Mouse (Mus musculus) hindbrain, embryonic 13.5 days (tissue): ENCODE data around the gene Fam57b. TPM values are rescaled to one million over a fixed set of nuclear protein-coding genes. Genes with fewer than 3 reads are reported as not detected.
"Not testable (repeated sequence)": the region's sequence is repeated elsewhere in the genome, so short reads cannot be mapped to it uniquely, and the experiment has no call there.

Experiments used
- ATAC-seq: fragments of 200-750 bp; cut with Nextera tagmentation; 2 replicates; pipeline ENCODE4 v1.8.0; 2017; ENCODE audit warnings: moderate TSS enrichment; ENCODE audit not compliant: low FRiP score
- H3K27ac ChIP-seq: fragments of 300-500 bp; sonication (generic); 2 replicates; pipeline ENCODE4 v1.5.1; 2015; ENCODE audit warnings: inconsistent platforms, mild to moderate bottlenecking, moderate library complexity
- H3K27me3 ChIP-seq: fragments of 300-500 bp; sonication (generic); 2 replicates; pipeline ENCODE4 v1.6.1; 2015; ENCODE audit warnings: mild to moderate bottlenecking, inconsistent platforms
- H3K36me3 ChIP-seq: fragments of 300-500 bp; sonication (generic); 2 replicates; pipeline ENCODE4 v1.6.1; 2015; ENCODE audit warnings: mild to moderate bottlenecking, inconsistent platforms
- H3K4me1 ChIP-seq: fragments of 300-500 bp; sonication (generic); replicated peaks from 2 replicates; pipeline ENCODE4 v1.6.1; 2015; ENCODE audit warnings: inconsistent platforms
- H3K4me2 ChIP-seq: fragments of 300-500 bp; sonication (generic); 2 replicates; pipeline ENCODE4 v1.6.1; 2015; ENCODE audit warnings: inconsistent platforms, mild to moderate bottlenecking, moderate library complexity
- H3K4me3 ChIP-seq: fragments of 300-500 bp; sonication (generic); 2 replicates; pipeline ENCODE4 v1.5.1; 2015; ENCODE audit warnings: mild to moderate bottlenecking, inconsistent platforms
- H3K9ac ChIP-seq: fragments of 300-500 bp; sonication (generic); 2 replicates; pipeline ENCODE4 v1.6.1; 2015; ENCODE audit warnings: mild to moderate bottlenecking, inconsistent platforms
- H3K9me3 ChIP-seq: fragments of 300-500 bp; sonication (generic); 2 replicates; pipeline ENCODE4 v1.6.1; 2016; ENCODE audit warnings: inconsistent platforms
- WGBS: fragments of 180-500 bp; shearing (Covaris S2); methylation state at CpG from one replicate; pipeline ENCODE4 v1.1.7; 2015; 5-methylcytosine and 5-hydroxymethylcytosine counted together
- polyA plus RNA-seq: library from polyadenylated mRNA; unstranded; fragments of >200 nt; fragmentation: Nextera tagmentation; extraction: Ambion mirVana; gene quantifications from 2 replicates; pipeline ENCODE4 v1.2.1, GENCODE M21; 2015

Fam57b gene
- polyA plus RNA-seq, 1 experiment from 2014 or later: 52.1 TPM

DNA sequence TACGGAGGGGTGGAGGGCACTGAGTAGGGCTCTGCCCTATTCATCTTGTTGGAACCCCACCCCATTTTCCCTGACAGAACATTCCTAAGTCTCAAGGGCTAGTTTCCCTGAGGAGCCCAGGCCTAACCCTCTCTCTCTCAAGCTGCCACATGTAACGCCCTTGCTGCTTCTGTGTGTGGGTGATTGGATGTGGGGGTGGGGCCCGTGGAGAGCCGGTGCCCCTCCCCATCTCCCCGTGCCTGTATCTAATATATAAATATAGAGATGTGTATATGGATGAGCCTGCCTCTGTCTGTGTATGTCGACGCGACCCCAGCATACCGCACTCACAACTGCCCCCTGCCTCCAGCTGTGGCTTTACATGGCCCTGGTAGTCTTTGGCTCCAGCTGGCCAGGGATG lies 31.9 kb upstream of the Fam57b start:
- peaks cover 34% of the 10 kb centered on the region for H3K4me1 ChIP-seq
- peaks cover 79% of the 10 kb centered on the region for H3K36me3 ChIP-seq
- H3K4me3 ChIP-seq: no peak overlapping the region
- H3K4me2 ChIP-seq: no peak overlapping the region
- WGBS: 92% methylated on average over 9 of the region's 9 CpGs
- ATAC-seq: no peak
- H3K27me3 ChIP-seq: no peaks in the 10 kb centered on the region
- no peak overlapping the region for H3K27ac ChIP-seq
- no peak overlapping the region for H3K9ac ChIP-seq
- no peaks in the 10 kb centered on the region for H3K9me3 ChIP-seq

DNA sequence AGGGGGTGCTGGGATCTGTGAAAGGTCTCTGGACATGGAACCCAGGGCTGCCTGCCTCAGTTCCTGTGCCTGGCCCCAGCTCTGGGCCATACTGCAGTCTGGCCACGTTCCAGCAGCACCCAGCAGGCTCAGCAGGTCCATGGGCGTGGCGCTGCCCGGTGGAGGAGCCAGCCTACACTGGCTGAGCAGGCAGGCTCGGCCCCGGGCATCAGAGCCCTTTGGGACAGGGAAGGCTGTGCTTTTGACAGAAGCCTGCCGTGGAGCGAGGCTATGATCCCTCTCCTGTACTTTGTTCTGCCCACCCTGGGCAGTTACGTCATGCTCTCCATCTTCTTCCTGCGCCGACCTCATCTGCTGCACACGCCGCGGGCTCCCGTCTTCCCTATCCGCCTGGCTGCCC lies 31.3 kb upstream of the Fam57b start, which contains the start of gene Gdpd3:
Gene Gdpd3 (plus strand): TSS at position 134 of the 400 bp plus-strand sequence.
- peaks cover 85% of the 10 kb centered on the region for H3K36me3 ChIP-seq
- 89% methylated on average over 16 of the region's 16 CpGs for WGBS
- no peak for ATAC-seq

DNA sequence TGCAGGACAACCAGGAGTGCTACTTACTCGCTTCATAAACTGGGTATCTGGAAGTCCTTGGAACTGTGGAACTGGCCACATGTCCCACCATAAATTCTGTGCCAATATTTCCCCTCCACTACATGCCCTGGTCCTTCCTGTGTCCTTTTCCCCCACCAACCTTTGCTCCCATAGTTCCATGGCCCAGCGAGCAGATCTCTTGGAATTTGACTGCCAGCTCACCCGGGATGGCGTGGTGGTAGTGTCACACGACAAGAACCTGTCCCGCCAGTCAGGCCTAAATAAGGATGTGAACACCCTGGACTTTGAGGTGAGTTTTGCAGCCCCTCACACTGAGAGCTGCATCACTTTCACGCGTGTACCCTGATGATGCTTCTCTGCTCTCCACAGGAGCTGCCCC lies 30.5 kb upstream of the Fam57b start:
- no peak for ATAC-seq
- no peak overlapping the region for H3K4me2 ChIP-seq
- no peaks in the 10 kb centered on the region for H3K27me3 ChIP-seq
- WGBS: 94% methylated on average over 8 of the region's 8 CpGs
- H3K27ac ChIP-seq: no peak overlapping the region
- H3K4me1 ChIP-seq: peaks cover 19% of the 10 kb centered on the region
- H3K4me3 ChIP-seq: no peak overlapping the region
- H3K9ac ChIP-seq: no peak overlapping the region
- no peaks in the 10 kb centered on the region for H3K9me3 ChIP-seq
- peaks cover 88% of the 10 kb centered on the region for H3K36me3 ChIP-seq

More for the DNA sequence above, 31.3 kb upstream of the Fam57b start, which contains the start of gene Gdpd3:
- Histone ChIP-seq H3K9ac (no peak within 1 kb of the TSS), H3K9me3 (no peaks in the 10 kb centered on the region), H3K4me2 (no peak within 1 kb of the TSS), H3K4me3 (no peak within 1 kb of the TSS), H3K27ac (no peak within 1 kb of the TSS), H3K27me3 (no peaks in the 10 kb centered on the region), H3K4me1 (peaks cover 27% of the 10 kb centered on the region)

GRCm38 (mm10) chr7:126770784-126771183 lies 26.7 kb upstream of the Fam57b start:
- no peak for ATAC-seq
- Histone ChIP-seq H3K4me2 (no peak overlapping the region), H3K27ac (no peak overlapping the region), H3K4me3 (no peak overlapping the region), H3K27me3 (no peaks in the 10 kb centered on the region), H3K4me1 (peaks cover 4% of the 10 kb centered on the region), H3K9ac (no peak overlapping the region), H3K9me3 (no peaks in the 10 kb centered on the region), H3K36me3 (peaks cover 65% of the 10 kb centered on the region)
- 86% methylated on average over 12 of the region's 12 CpGs for WGBS

DNA sequence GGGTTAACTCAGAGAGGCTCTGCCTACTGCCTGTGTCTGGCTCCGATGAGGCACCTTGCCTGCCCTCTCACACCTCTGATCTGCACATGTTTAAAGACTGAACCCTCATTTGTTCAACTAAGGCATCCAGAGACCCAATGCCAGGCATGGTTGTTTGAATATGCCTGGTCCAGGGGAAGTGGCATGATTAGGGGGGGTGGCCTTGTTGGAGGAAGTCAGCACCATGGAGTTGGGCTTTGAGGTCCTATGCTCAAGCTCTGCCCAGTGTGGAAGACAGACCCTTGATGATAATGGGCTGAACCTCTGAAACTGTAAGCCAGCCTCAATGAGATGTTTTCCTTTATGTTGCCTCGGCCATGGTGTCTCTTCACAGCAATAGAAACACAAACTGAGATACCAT lies 24.1 kb upstream of the Fam57b start:
- WGBS: 82% methylated on average over 2 of the region's 2 CpGs
- Histone ChIP-seq H3K4me1 (peaks cover 27% of the 10 kb centered on the region), H3K4me2 (no peak overlapping the region), H3K9me3 (no peaks in the 10 kb centered on the region), H3K4me3 (no peak overlapping the region), H3K9ac (no peak overlapping the region), H3K27me3 (no peaks in the 10 kb centered on the region), H3K36me3 (peaks cover 39% of the 10 kb centered on the region), H3K27ac (no peak overlapping the region)
- ATAC-seq: no peak

GRCm38 (mm10) chr7:126774463-126774862 lies 23.0 kb upstream of the Fam57b start:
- Histone ChIP-seq H3K9ac (no peak overlapping the region), H3K27ac (no peak overlapping the region), H3K4me3 (no peak overlapping the region), H3K9me3 (no peaks in the 10 kb centered on the region), H3K4me1 (peaks cover 36% of the 10 kb centered on the region), H3K4me2 (no peak overlapping the region), H3K27me3 (no peaks in the 10 kb centered on the region), H3K36me3 (peaks cover 36% of the 10 kb centered on the region)
- WGBS: 85% methylated on average over 2 of the region's 2 CpGs
- no peak for ATAC-seq

DNA sequence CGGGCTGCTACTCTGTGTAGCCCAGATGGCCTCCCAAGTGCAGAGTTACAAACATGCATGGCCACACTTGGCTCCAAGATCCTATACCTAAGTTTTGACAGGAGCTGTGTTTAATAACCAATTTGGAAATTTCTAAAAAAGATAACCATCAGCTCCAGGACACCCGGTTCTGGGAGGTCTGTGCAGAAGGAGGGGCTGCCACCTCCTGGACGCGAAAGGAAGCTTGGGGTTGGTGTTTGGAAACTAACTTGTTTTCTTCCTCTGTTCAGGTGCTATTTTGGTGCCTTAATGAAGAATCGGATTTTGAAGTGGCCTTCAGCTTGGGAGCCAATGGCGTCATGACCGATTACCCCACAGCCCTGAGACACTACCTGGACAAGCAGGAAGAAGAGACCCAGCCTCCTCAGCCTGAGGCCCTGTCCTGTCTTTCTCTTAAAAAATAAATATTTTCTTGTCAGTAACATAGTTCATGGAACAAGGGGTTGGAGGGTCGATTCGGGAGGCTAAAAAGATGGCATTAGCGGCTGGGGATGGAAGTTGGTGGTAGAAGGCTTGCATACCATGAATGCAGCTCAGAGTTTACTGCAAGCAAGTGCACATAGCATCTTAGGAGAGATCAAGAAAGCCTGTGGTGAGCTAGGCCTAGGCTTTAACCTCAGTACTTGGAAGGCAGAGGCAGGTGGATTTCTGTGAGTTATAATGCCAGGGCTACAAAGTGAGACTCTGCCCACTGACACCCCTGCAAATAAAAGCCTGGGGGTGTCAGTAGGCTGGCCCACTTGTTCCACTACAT lies 22.1 kb upstream of the Fam57b start:
- Histone ChIP-seq H3K27ac (no peak overlapping the region), H3K4me2 (peak overlapping the region; percentile 91; the same call in 1 of the 2 replicates), H3K9ac (peak overlapping the region; percentile 98; the same call in 1 of the 2 replicates)

DNA sequence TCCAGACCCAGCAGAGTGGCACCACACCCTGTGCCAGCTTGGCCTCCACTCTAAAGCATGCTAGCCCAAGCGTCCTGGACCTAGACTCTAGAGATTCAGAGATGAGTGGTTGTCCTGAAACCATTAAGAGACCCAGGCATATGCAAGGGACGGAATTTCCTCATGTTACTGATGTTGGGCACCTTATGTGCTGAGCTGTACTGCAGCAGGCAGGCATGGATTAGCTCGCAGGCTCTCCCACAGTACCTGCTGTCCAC lies 21.6 kb upstream of the Fam57b start:
- H3K4me2 ChIP-seq: peak overlapping the region; percentile 91
- H3K36me3 ChIP-seq: peaks cover 23% of the 10 kb centered on the region
- H3K4me3 ChIP-seq: peak overlapping the region; percentile 82; the same call in 1 of the 2 replicates
- no peak for ATAC-seq
- peaks cover 49% of the 10 kb centered on the region for H3K4me1 ChIP-seq
- 74% methylated on average over 3 of the region's 3 CpGs for WGBS
- H3K9me3 ChIP-seq: no peaks in the 10 kb centered on the region
- peak overlapping the region; percentile 95 for H3K27ac ChIP-seq
- H3K27me3 ChIP-seq: no peaks in the 10 kb centered on the region
- H3K9ac ChIP-seq: peak overlapping the region; percentile 98; the same call in 1 of the 2 replicates

More for the DNA sequence above, 22.1 kb upstream of the Fam57b start:
- Histone ChIP-seq H3K27me3 (no peaks in the 10 kb centered on the region), H3K4me3 (no peak overlapping the region), H3K9me3 (no peaks in the 10 kb centered on the region), H3K36me3 (peaks cover 27% of the 10 kb centered on the region), H3K4me1 (peaks cover 45% of the 10 kb centered on the region)
- no peak for ATAC-seq
- 89% methylated on average over 10 of the region's 10 CpGs for WGBS

DNA sequence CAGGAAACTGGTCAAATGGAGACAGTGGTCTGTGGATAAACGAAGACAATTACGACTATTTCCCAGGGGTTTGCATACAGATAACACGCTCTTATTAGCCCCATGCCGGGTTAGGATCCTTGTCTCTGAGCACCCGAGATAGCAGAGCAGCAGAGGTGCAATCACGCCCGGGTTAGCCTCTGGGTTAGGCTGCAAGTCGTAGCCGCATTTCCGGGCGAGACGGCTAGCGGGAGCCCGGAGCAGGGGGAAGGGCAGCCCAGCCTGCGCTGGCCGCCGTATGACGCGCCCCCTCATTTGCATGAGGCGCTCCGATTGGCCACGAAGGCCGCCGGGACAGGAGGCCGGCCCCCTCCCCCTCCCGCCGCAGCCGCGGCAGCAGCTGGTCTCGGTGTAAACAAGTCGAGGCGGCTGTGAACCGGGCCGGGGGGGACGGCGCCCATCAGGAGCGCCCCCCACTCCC lies 20.8 kb upstream of the Fam57b start, which contains the start of gene Ypel3:
Gene Ypel3 (plus strand): TSS at position 358 of the 460 bp plus-strand sequence.
- Histone ChIP-seq H3K4me2 (peak within 1 kb of the TSS; percentile 91), H3K4me3 (peak within 1 kb of the TSS; percentile 82), H3K27me3 (no peaks in the 10 kb centered on the region), H3K4me1 (peaks cover 56% of the 10 kb centered on the region), H3K9me3 (no peaks in the 10 kb centered on the region), H3K36me3 (peaks cover 17% of the 10 kb centered on the region), H3K27ac (peak within 1 kb of the TSS; percentile 95), H3K9ac (peak within 1 kb of the TSS; percentile 98)
- under 1% methylated on average over 26 of the region's 37 CpGs for WGBS
- ATAC-seq: peak; percentile 82

DNA sequence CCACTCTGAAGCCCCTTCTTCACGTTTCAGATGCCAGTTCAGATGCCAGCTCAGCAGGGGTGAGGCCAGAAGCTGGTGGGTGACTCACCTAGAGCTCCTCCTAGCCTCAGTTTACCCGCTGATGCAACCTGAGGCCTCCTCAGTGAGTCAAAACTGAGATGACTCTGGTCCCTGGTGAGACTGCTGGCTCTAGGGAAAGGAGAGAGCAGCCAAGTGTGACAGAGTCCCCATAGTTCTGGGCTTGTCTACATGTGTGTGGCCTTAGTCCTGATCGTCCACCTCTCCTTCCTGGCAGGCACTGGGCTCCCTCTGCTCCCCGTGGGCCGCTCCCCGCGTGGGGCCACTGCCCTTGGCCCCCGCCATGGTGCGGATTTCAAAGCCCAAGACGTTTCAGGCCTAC lies 20.0 kb upstream of the Fam57b start:
- Histone ChIP-seq H3K9me3 (no peaks in the 10 kb centered on the region), H3K4me3 (peak overlapping the region; percentile 82), H3K4me2 (peak overlapping the region; percentile 91), H3K4me1 (peaks cover 61% of the 10 kb centered on the region), H3K9ac (peak overlapping the region; percentile 98), H3K36me3 (peaks cover 12% of the 10 kb centered on the region), H3K27ac (peak overlapping the region; percentile 95), H3K27me3 (no peaks in the 10 kb centered on the region)
- 53% methylated on average over 10 of the region's 10 CpGs for WGBS
- ATAC-seq: no peak

GRCm38 (mm10) chr7:126778147-126778546 lies 19.3 kb upstream of the Fam57b start:
- peaks cover 12% of the 10 kb centered on the region for H3K36me3 ChIP-seq
- H3K9me3 ChIP-seq: no peaks in the 10 kb centered on the region
- H3K9ac ChIP-seq: peak overlapping the region; percentile 98; the same call in 1 of the 2 replicates
- 0 out of 2 replicates have a peak overlapping the region, but pooled peaks have one; percentile 82 for H3K4me3 ChIP-seq
- peak overlapping the region; percentile 15; the same call in 1 of the 2 replicates for H3K27ac ChIP-seq
- no peak for ATAC-seq
- H3K27me3 ChIP-seq: no peaks in the 10 kb centered on the region
- 77% methylated on average over 3 of the region's 3 CpGs for WGBS
- peak overlapping the region; percentile 91 for H3K4me2 ChIP-seq
- peaks cover 61% of the 10 kb centered on the region for H3K4me1 ChIP-seq

- Histone ChIP-seq H3K36me3 (peaks cover 14% of the 10 kb centered on the region), H3K9ac (peak overlapping the region; percentile 20; the same call in 1 of the 2 replicates), H3K27ac (peak overlapping the region; percentile 90), H3K4me1 (peaks cover 61% of the 10 kb centered on the region)
- H3K9me3 ChIP-seq, ATAC-seq, H3K4me3 ChIP-seq, H3K27me3 ChIP-seq, H3K4me2 ChIP-seq: not testable (repeated sequence)
- WGBS: 93% methylated on average over 7 of the region's 7 CpGs
Measured at GRCm38 (mm10) chr7:126779101-126779500, 18.4 kb upstream of the Fam57b start.
